Mouse (Mus musculus): ENCODE measurements around the gene Slc4a1ap.
"Not testable (repeated sequence)": the region's sequence is repeated elsewhere in the genome, so short reads cannot be mapped to it uniquely, and the experiment has no call there.

The Slc4a1ap gene

DNA sequence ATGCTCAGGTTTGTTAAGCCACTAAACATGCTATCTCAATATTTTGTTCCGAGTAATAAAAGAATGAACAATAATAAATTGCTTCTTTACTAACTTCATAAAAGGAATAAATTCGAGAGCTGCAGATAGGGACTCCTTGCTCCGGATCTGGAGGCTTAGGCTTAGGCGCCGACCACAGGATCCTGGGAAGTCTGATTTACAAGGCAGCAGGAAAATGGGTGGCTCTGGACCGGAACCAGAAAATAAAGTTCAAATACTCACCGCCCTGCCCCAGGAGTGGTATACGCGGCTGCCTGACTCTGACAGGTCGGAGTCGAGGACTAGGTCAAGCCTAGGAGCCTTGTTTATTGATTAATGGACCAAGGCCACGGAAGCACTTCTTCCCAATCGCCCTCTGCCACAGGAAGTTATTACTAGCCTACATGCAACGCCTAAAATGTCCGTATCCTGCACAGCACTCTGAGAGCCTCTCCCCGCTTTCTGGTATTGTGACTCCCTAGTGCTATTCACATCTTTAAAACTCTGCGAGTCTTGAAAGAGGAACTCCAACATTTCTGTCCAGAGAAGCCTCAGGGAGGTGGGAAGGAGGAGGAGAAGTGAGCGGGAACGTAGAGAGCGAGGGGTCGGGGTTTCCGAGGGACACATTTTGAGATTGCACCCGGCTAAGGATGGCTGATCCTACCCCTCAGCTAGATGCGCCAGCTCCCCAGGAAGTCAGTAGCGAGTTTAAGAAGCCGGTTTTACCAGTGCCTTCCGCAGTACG is at the start of gene Slc4a1ap:
Gene Slc4a1ap, plus strand, starts transcription at position 642 of the 763 bp plus-strand sequence.
- DNase-seq (ENCODE audit: low spot score in 2 of 2), result peak; percentile 75 to 82

- no peak for DNase-seq (ENCODE audit: low spot score in 2 of 2)
Measured at GRCm38 (mm10) chr5:31480536-31480935, 46.3 kb upstream of the Slc4a1ap start.

DNA sequence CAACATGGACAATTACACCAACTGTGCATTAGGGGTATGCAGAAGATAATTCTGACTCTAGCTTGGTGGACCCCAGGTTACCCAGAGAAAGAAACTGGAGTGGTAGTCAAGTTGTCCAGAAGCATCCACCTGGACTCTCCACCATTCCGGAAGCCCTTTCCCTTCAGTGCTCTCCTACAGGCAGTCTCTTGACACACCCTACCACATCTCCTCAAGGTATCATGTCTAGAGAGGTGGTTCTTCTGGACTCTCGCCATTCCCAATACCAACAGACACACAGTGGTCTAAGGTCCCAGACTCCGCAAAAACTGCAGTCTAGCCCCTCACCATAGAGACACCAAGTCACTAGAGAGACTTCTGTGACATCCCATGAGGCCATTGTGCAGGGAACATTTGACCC is 41.4 kb upstream of the Slc4a1ap start, which contains the start of gene 4930548H24Rik:
Gene 4930548H24Rik, plus strand, starts transcription at position 301 of the 400 bp plus-strand sequence.
- DNase-seq (ENCODE audit: low spot score in 2 of 2), result no peak

DNA sequence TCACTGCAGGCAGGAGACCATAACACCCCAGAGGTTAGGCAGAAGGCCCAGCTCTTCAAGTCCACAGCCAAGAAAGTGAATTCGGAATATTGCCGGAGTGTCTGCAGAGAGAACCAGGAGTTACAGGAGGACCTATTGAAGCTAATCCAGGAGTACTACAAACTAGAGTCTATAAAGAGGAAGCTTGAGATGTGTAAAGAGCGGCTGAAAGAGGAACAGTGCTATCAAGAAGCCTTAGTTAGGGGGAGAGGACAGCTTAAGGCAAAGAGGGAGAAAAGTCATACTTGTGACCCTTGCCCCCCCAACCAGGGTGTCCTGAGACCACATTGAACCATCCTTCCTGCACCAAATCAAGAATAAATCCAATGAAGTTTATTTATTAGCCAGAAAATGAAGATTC is 38.9 kb upstream of the Slc4a1ap start:
- DNase-seq (ENCODE audit: low spot score in 2 of 2), result no peak

DNA sequence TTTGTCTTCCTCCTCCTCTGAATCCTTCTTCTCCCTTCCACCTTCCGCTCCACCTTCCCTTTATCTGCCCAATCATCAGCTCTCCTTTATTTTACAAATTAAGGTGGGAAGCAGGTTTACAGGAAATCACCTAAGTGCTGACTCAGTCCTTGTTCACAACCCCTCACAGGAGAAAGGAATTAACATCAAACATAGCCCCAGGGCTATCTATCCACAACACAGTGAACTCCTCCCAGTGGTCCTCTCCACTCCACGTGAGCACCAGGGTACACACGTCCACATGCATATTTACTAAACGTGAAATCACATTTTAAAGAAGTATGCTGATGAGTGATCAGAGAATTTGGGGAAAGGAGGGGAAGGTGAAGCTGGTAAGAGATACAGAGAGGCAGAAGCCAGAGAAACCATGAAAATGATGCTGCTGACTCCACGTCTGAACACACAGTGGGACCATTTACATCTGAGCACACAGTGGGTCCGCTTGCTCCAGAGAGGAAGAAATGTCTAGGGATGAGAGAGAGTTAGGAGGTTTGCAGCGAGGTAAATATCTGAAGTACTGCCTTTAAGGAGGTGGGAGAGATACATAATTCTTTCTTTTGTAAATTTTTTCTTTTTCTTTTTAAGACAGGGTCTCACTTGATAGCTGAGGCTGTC is 37.6 kb upstream of the Slc4a1ap start:
- DNase-seq (ENCODE audit: low spot score in 2 of 2), result no peak

DNA sequence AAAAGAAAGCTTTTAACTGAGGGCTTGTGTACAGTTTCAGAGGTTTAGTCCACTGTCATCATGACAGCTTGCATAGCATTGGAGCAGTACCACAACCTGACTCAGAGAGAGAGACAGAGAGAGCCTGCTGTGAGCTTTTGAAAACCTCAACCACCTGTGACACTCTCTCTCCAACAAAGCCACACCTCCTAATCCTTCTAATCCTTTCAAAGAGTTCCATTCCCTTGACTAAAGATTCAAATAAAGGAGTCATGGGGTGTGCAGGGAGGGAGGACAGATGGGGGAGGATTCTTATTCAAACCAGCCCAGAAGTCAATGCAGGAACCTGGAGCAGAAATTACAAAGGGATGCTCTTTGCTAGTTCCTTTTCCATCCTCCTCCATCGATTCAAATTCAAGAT is 34.8 kb upstream of the Slc4a1ap start:
- no peak for DNase-seq (ENCODE audit: low spot score in 2 of 2)

GRCm38 (mm10) chr5:31494513-31495297 is 32.1 kb upstream of the Slc4a1ap start, which contains the start of gene Gpn1:
TSS of gene Gpn1 (plus strand) at chr5:31494741.
- peak; percentile 88 to 95 for DNase-seq (ENCODE audit: low spot score in 2 of 2)

DNA sequence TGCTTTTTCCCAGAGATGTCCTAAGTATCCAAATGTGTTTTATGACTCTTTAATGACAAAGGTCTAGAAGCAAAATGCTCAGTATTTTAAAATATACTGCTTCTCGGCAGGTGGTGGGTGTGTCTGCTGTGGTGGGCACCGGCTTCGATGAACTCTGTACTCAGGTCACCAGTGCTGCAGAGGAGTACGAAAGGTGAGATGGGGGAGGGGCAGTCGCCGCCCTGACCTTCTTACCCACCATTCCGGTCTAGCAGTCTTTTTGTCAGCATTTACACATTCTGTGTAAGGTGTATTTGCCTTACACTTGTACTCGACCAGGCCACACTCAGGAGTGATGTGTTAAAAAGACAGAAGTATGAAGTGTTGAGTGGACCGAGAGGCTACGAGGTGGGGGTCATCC is 22.0 kb upstream of the Slc4a1ap start:
- DNase-seq (ENCODE audit: low spot score in 2 of 2), result no peak

DNA sequence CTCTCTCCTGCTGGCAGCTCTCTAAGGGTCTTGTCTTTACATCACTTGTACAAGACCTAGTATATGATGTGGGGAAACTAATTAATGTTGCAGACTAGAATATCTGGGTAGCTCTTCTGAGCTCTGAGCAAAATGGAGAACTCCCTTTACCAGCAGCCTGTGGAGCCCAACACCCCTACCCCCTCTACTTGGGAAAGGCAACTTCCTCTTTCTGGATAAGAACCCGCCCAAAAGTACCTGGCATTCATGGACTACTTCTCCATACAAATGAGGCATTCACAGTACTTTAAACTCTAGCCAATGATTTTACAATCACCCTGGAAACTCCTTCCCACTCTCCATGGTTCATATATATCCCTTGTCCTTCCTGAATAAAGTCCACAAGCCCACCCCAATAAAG is 14.3 kb upstream of the Slc4a1ap start:
- no peak for DNase-seq (ENCODE audit: low spot score in 2 of 2)

- DNase-seq (ENCODE audit: low spot score in 2 of 2), result no peak
Measured at GRCm38 (mm10) chr5:31520556-31520955, 6.2 kb upstream of the Slc4a1ap start.

DNA sequence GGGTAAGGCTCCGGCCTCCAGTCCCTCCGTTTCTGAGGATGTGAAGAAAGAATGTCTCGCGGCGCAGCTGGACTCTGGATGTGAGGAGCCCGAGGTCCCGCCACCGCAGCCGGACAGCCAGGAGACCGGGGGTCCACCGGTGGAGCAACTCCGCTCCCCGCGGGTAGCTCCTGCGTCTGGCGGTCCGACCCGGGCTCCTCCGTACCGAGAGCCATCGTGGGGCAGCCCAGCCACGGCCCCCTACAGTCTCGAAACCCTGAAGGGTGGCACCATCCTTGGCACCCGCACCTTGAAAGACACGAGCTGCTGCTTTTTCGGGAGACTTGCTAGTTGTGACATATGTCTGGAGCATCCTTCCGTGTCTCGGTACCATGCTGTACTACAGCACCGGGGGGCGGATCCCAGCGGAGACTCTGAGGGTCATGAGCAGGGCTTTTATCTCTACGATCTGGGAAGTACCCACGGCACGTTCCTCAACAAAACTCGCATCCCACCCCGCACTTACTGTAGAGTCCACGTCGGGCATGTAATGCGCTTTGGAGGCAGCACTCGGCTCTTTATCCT is 404 bp downstream of the Slc4a1ap start:
- DNase-seq (ENCODE audit: low spot score in 2 of 2), result no peak

- DNase-seq (ENCODE audit: low spot score in 2 of 2), result not testable (repeated sequence)
Measured at GRCm38 (mm10) chr5:31527707-31528106, 912 bp downstream of the Slc4a1ap start, which contains the start of gene Supt7l. TSS of gene Supt7l (minus strand) at chr5:31527807.

GRCm38 (mm10) chr5:31528560-31528959 is 1.8 kb downstream of the Slc4a1ap start:
- DNase-seq (ENCODE audit: low spot score in 2 of 2), result no peak

GRCm38 (mm10) chr5:31535228-31535627 is 8.4 kb downstream of the Slc4a1ap start:
- DNase-seq (ENCODE audit: low spot score in 2 of 2), result no peak

- no peak for DNase-seq (ENCODE audit: low spot score in 2 of 2)
Measured at GRCm38 (mm10) chr5:31559401-31559800, 32.6 kb downstream of the Slc4a1ap start.

DNA sequence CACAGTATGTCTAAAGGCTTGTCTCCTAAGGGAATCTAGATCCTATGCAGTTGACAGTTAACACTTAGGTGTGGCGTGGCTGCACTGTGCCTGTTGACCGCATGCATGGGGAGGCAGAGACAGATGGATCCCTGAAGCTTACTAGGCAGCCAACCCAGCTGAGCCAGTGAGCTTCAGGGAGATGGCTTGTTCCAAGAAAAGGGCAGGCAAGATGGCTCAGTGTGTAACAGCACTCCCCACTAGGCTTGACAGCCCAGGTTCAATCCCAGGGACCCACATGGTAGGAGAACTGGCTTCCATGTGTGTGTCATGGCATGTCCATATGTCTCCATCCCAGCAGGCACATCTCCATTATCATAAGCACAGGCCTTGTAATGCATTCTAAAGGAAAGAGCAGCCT is 33.6 kb downstream of the Slc4a1ap start:
- no peak for DNase-seq (ENCODE audit: low spot score in 2 of 2)

GRCm38 (mm10) chr5:31562036-31562666 is 35.4 kb downstream of the Slc4a1ap start:
- peak; percentile 59 to 82 for DNase-seq (ENCODE audit: low spot score in 2 of 2)

- peak; percentile 76 for DNase-seq (ENCODE audit: low spot score in 2 of 2)
Measured at GRCm38 (mm10) chr5:31563496-31563895, 36.7 kb downstream of the Slc4a1ap start.

DNA sequence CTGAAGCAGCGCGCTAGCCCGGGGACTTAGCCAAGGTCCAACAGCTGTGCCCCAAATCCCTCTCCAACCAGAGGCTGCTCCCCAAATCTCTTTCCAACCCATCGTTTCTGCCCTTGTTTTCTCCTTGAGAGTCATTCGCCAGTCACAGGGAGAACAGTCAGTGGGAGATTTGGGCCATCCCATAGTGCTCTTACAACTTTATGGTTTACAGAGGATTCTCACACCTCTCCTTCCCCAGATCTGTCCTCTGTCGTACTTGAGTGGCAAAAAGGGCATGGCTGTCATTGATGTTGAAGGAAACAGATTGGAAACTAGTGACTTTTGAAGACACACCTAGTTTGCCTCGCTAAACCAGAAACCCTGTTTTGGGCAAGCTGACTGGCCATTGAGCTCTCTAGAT is 37.1 kb downstream of the Slc4a1ap start:
- DNase-seq (ENCODE audit: low spot score in 2 of 2), result no peak

DNA sequence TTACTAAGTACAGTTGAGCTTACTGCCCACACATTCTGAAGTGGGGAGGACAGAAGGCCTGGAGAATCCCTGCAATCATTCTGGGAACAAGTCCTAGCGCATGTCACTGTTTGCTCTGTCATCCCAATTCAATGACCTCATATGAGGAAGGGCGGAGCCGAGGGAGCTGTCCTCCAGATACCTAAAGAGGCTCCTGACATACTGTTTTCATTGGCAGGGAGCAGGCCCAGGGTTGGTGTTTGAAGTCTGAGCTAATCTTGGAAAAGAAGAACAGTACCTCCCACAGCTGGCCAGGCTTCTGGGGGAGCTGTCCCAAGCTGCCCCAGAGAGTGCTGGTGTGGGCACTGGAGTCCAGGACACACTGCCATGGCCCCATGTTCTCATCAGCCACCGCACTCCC is 38.2 kb downstream of the Slc4a1ap start:
- peak in 1 of 2 experiments; percentile 12 for DNase-seq (ENCODE audit: low spot score in 2 of 2)

DNA sequence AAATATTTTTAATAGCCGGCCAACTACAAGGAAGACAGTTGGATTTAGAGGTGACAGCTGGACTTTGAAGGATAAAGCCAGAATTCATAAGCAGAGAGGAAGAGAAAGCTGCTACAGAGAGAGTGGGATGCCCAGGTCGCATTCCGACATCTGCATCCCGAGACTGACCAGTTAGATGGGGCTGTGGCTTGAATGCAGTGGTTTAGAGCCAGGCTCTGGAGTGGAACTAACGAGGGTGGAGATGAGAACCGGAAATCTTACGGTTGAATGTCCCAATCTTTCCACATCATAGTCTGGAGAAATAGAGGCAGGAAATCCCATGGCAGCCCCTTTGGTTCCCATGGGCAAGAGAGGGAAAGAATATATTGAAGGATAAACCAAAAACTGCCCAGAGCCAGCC is 39.2 kb downstream of the Slc4a1ap start:
- no peak for DNase-seq (ENCODE audit: low spot score in 2 of 2)
